Mouse (Mus musculus): Measurements from ENCODE around the gene Borcs5. TPM values are rescaled to one million over a fixed set of nuclear protein-coding genes. Genes with fewer than 3 reads are reported as not detected.

Borcs5 gene
- polyA plus RNA-seq, 1 experiment, result 2.7 TPM

- H3K4me3 ChIP-seq (replicated peaks), result no peak overlapping the region
These were observed 61.3 kb downstream of the Borcs5 start for GRCm38 (mm10) chr6:134700451-134701210.

GRCm38 (mm10) chr6:134701211-134701602, 61.9 kb downstream of the Borcs5 start:
- no peaks in the 10 kb centered on the region for H3K36me3 ChIP-seq (ENCODE audit: control insufficient read depth)
- TF ChIP-seq TAL1 (IDR thresholded peaks at IDR 0.05; ENCODE audit: low read length) (no peak), GATA1 (IDR thresholded peaks at IDR 0.05; ENCODE audit: low read length) (no peak)
- H3K4me1 ChIP-seq (ENCODE audit: control insufficient read depth), result no peaks in the 10 kb centered on the region
- no peaks in the 10 kb centered on the region for H3K27me3 ChIP-seq (ENCODE audit: control insufficient read depth)
- H3K4me3 ChIP-seq (replicated peaks), result no peak overlapping the region
- no peaks in the 10 kb centered on the region for H3K9me3 ChIP-seq (ENCODE audit: control insufficient read depth, low read length)

More at GRCm38 (mm10) chr6:134700451-134701210, 61.3 kb downstream of the Borcs5 start:
- no peaks in the 10 kb centered on the region for H3K4me1 ChIP-seq (ENCODE audit: control insufficient read depth)
- no peaks in the 10 kb centered on the region for H3K27me3 ChIP-seq (ENCODE audit: control insufficient read depth)
- TF ChIP-seq GATA1 (IDR thresholded peaks at IDR 0.05; ENCODE audit: low read length) (no peak), TAL1 (IDR thresholded peaks at IDR 0.05; ENCODE audit: low read length) (no peak)
- H3K9me3 ChIP-seq (ENCODE audit: control insufficient read depth, low read length), result no peaks in the 10 kb centered on the region
- no peaks in the 10 kb centered on the region for H3K36me3 ChIP-seq (ENCODE audit: control insufficient read depth)

- H3K9me3 ChIP-seq (ENCODE audit: control insufficient read depth, low read length), result no peaks in the 10 kb centered on the region
These were observed 62.9 kb downstream of the Borcs5 start for GRCm38 (mm10) chr6:134702184-134702583.

GRCm38 (mm10) chr6:134703053-134703690, 63.9 kb downstream of the Borcs5 start:
- H3K4me1 ChIP-seq (ENCODE audit: control insufficient read depth), result no peaks in the 10 kb centered on the region
- no peak for TF ChIP-seq GATA1 (IDR thresholded peaks at IDR 0.05; ENCODE audit: low read length)
- no peak for TF ChIP-seq TAL1 (IDR thresholded peaks at IDR 0.05; ENCODE audit: low read length)
- H3K36me3 ChIP-seq (ENCODE audit: control insufficient read depth), result peaks cover 3% of the 10 kb centered on the region; the same call in 1 of the 2 replicates
- no peaks in the 10 kb centered on the region for H3K9me3 ChIP-seq (ENCODE audit: control insufficient read depth, low read length)
- H3K4me3 ChIP-seq (replicated peaks), result no peak overlapping the region
- H3K27me3 ChIP-seq (ENCODE audit: control insufficient read depth), result no peaks in the 10 kb centered on the region

More at GRCm38 (mm10) chr6:134702184-134702583, 62.9 kb downstream of the Borcs5 start:
- Histone ChIP-seq H3K36me3 (ENCODE audit: control insufficient read depth) (no peaks in the 10 kb centered on the region), H3K4me3 (replicated peaks) (no peak overlapping the region), H3K27me3 (ENCODE audit: control insufficient read depth) (no peaks in the 10 kb centered on the region), H3K4me1 (ENCODE audit: control insufficient read depth) (no peaks in the 10 kb centered on the region)
- TF ChIP-seq TAL1 (IDR thresholded peaks at IDR 0.05; ENCODE audit: low read length) (no peak), GATA1 (IDR thresholded peaks at IDR 0.05; ENCODE audit: low read length) (no peak)

GRCm38 (mm10) chr6:134706467-134706866, 67.2 kb downstream of the Borcs5 start:
- Histone ChIP-seq H3K27me3 (ENCODE audit: control insufficient read depth) (no peaks in the 10 kb centered on the region), H3K4me1 (ENCODE audit: control insufficient read depth) (no peaks in the 10 kb centered on the region), H3K4me3 (replicated peaks) (no peak overlapping the region), H3K9me3 (ENCODE audit: control insufficient read depth, low read length) (no peaks in the 10 kb centered on the region), H3K36me3 (ENCODE audit: control insufficient read depth) (peaks cover 14% of the 10 kb centered on the region)
- TF ChIP-seq GATA1 (IDR thresholded peaks at IDR 0.05; ENCODE audit: low read length) (no peak), TAL1 (IDR thresholded peaks at IDR 0.05; ENCODE audit: low read length) (no peak)

GRCm38 (mm10) chr6:134710020-134710419, 70.7 kb downstream of the Borcs5 start:
- Histone ChIP-seq H3K9me3 (ENCODE audit: control insufficient read depth, low read length) (no peaks in the 10 kb centered on the region), H3K4me1 (ENCODE audit: control insufficient read depth) (peaks cover 4% of the 10 kb centered on the region), H3K4me3 (replicated peaks) (no peak overlapping the region), H3K27me3 (ENCODE audit: control insufficient read depth) (no peaks in the 10 kb centered on the region), H3K36me3 (ENCODE audit: control insufficient read depth) (peaks cover 24% of the 10 kb centered on the region)
- TF ChIP-seq GATA1 (IDR thresholded peaks at IDR 0.05; ENCODE audit: low read length), result no peak

- TF ChIP-seq TAL1 (IDR thresholded peaks at IDR 0.05; ENCODE audit: low read length) (no peak), GATA1 (IDR thresholded peaks at IDR 0.05; ENCODE audit: low read length) (no peak)
- Histone ChIP-seq H3K36me3 (ENCODE audit: control insufficient read depth) (peaks cover 42% of the 10 kb centered on the region), H3K4me3 (replicated peaks) (no peak overlapping the region), H3K9me3 (ENCODE audit: control insufficient read depth, low read length) (no peaks in the 10 kb centered on the region), H3K27me3 (ENCODE audit: control insufficient read depth) (no peaks in the 10 kb centered on the region), H3K4me1 (ENCODE audit: control insufficient read depth) (peaks cover 12% of the 10 kb centered on the region)
These were observed 74.0 kb downstream of the Borcs5 start for GRCm38 (mm10) chr6:134713321-134713720.

- peaks cover 47% of the 10 kb centered on the region for H3K36me3 ChIP-seq (ENCODE audit: control insufficient read depth)
- H3K4me1 ChIP-seq (ENCODE audit: control insufficient read depth), result peaks cover 12% of the 10 kb centered on the region
- TF ChIP-seq GATA1 (IDR thresholded peaks at IDR 0.05; ENCODE audit: low read length) (no peak), TAL1 (IDR thresholded peaks at IDR 0.05; ENCODE audit: low read length) (no peak)
These were observed 74.6 kb downstream of the Borcs5 start for GRCm38 (mm10) chr6:134713897-134714296.

GRCm38 (mm10) chr6:134716168-134716587, 76.9 kb downstream of the Borcs5 start:
- TF ChIP-seq GATA1 (IDR thresholded peaks at IDR 0.05; ENCODE audit: low read length) (no peak), TAL1 (IDR thresholded peaks at IDR 0.05; ENCODE audit: low read length) (no peak)
- Histone ChIP-seq H3K36me3 (ENCODE audit: control insufficient read depth) (peaks cover 52% of the 10 kb centered on the region), H3K27me3 (ENCODE audit: control insufficient read depth) (no peaks in the 10 kb centered on the region), H3K9me3 (ENCODE audit: control insufficient read depth, low read length) (no peaks in the 10 kb centered on the region), H3K4me1 (ENCODE audit: control insufficient read depth) (peaks cover 12% of the 10 kb centered on the region), H3K4me3 (replicated peaks) (no peak overlapping the region)

More at GRCm38 (mm10) chr6:134713897-134714296, 74.6 kb downstream of the Borcs5 start:
- Histone ChIP-seq H3K4me3 (replicated peaks) (no peak overlapping the region), H3K27me3 (ENCODE audit: control insufficient read depth) (no peaks in the 10 kb centered on the region), H3K9me3 (ENCODE audit: control insufficient read depth, low read length) (no peaks in the 10 kb centered on the region)

All from erythroblast, embryonic 14.5 days (primary cell).